Mouse (Mus musculus) layer of hippocampus, adult 2 months (tissue): ENCODE measurements at regions not wholly inside any gene's neighbourhood (a gene's known extent, or its start where the extent isn't known, plus 50 kb on each side); places are given as distances from the start of the nearest gene placed in this dataset.
"Not testable (repeated sequence)": the region's sequence is repeated elsewhere in the genome, so short reads cannot be mapped to it uniquely, and the experiment has no call there.

Experiments
- DNase-seq, 2 experiments: peaks; one replicate each; pipeline ENCODE4 v3.0.0; 2022; ENCODE audit warnings: low spot score in 2 of 2
- H3K27ac ChIP-seq: fragments of 200-600 bp; 2 replicates; pipeline ENCODE4 v1.8.1; 2022
- H3K4me3 ChIP-seq: fragments of 200-600 bp; 2 replicates; pipeline ENCODE4 v1.8.1; 2022; ENCODE audit warnings: mild to moderate bottlenecking
- CTCF ChIP-seq: fragments of 200-600 bp; conservative IDR thresholded peaks from 2 replicates; pipeline ENCODE4 v1.8.1; 2022; ENCODE audit warnings: antibody characterized with exemption, mild to moderate bottlenecking, moderate library complexity

DNA sequence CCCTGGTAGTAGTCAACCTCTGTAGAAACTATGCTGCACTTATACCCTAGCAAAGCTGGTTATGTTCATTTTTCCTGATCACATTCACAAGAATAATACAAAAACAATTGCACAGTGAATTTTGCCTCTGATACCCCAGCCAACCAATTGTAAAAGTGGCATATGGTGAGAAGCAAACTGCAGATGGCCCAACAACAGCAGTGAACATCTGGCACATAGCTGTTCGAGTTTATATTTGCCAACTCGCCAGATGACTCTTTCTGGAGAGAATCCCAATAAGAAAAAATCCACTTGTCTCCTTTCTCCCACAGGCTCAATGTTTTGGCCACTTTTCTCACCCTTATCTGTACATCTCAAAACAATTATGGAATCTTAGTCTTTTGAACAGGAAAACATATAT is 196.5 kb upstream of the Grik2 start:
- peak; percentile 47 to 61 for DNase-seq
- TF ChIP-seq CTCF, result no peak
- no peak overlapping the region for H3K27ac ChIP-seq

DNA sequence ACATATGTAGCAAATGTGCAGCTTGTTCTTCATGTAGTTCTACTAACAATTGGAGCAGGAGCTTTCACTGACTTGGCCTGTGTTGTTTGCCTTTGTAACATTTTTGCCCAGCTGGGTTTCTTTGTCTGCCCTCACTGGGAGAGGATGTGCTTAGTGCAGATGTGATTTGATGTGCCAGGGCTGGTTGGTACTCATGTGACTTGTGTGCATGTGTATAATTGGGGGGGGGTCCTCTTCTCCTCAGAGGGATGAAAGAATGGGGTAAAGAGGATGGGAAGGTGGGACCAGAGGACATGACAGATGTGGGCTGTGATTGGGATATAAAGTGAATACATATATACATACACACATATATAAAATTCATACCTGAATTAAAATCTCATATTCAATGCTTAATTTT is 163.9 kb upstream of the Grik2 start:
- H3K4me3 ChIP-seq, result no peak overlapping the region
- TF ChIP-seq CTCF, result no peak
- no peak for DNase-seq
- no peak overlapping the region for H3K27ac ChIP-seq

More for the DNA sequence above, 196.5 kb upstream of the Grik2 start:
- H3K4me3 ChIP-seq, result no peak overlapping the region

DNA sequence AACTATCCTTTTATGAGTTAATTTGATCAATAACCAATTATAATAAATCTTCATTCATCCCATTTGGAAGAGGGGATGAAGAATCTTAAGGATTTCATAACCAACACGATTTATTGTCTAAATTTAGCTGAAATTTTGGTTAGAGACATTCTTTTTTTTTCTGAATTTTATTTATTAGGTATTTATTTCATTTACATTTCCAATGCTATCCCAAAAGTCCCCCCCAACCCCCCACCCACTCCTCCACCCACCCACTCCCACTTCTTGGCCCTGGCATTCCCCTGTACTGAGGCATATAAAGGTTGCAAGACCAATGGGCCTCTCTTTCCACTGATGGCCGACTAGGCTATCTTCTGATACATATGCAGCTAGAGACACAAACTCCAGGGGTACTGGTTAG is 148.7 kb upstream of the Grik2 start:
- H3K27ac ChIP-seq, H3K4me3 ChIP-seq, DNase-seq: not testable (repeated sequence)

DNA sequence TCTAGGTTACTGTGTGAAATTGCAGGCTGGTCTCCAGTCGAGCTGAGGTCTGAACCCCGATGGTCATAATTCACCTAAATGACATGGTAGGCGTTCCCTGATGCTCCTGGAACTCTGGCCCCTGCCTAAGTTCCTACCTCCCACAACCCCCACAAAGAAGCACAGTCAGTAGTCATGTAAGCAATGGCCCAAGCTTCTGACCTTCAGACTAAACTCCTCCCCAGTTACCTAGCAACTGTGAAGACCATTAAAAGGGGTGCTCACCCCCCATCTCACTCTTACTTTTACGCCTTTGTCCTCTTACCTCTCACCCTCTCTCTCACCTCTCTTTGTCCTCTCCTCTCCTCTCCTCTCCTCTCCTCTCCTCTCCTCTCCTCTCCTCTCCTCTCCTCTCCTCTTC is 120.6 kb upstream of the Grik2 start:
- not testable (repeated sequence) for H3K4me3 ChIP-seq, DNase-seq, H3K27ac ChIP-seq

DNA sequence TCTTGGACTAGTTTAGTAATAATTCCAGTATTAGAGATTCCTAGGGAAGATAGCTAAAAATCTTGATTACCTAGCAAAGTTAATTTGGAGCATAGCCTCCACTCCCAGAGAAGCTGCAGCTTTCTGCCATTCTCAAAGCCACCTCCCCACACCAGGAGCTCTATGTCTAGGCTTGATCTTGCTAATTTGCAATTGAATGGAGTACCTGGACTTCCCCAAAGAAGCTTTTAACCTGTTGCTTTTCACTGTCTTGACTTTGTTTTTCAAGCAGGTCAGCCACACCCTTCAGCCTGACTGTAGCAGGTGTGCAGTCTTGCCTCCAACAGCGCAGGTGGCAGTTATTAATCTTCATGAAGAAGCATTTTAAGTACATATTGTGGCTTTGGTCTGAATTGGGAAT is 119.6 kb upstream of the Grik2 start:
- DNase-seq, H3K27ac ChIP-seq, H3K4me3 ChIP-seq: not testable (repeated sequence)

DNA sequence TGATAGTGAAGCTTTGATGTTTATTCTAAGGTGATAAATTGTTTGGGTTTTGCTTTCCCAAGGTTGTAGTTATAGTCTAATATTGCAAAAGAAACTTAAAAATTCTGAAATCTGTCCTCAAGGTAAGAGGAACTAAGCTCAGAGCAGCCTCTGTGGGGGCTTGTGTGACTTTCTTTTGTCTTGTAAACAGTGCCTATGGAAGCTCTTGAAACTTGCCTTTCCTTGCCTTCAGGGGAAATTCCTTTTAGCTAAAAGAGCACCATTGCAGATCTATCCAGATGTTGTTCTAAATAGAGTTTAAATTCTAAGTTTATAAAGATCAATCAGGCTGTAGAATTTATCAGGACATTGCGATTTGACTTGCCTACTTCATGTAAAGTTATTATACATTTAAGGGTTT is 116.1 kb upstream of the Grik2 start:
- not testable (repeated sequence) for H3K4me3 ChIP-seq, H3K27ac ChIP-seq, DNase-seq

DNA sequence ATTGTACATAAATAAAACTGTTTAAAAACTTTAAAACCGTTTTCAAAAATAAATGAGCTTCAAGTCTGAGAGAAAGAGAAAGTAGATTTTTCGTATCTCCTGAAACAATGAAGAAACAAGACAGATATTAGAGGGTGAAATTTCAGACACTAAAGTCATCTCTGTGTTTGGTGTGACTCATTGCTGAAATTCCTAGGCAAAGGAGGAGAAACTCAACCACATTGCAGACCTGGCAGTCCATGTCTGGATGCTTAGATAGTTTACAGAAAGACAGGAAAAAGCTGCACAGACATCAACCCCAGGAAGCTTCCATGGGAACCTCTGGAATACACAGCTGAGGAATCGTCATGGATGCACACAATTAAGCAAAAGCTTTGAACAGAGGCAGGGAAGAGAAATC is 106.9 kb upstream of the Grik2 start:
- H3K27ac ChIP-seq, result no peak overlapping the region
- H3K4me3 ChIP-seq, result no peak overlapping the region
- no peak for TF ChIP-seq CTCF
- DNase-seq, result no peak

DNA sequence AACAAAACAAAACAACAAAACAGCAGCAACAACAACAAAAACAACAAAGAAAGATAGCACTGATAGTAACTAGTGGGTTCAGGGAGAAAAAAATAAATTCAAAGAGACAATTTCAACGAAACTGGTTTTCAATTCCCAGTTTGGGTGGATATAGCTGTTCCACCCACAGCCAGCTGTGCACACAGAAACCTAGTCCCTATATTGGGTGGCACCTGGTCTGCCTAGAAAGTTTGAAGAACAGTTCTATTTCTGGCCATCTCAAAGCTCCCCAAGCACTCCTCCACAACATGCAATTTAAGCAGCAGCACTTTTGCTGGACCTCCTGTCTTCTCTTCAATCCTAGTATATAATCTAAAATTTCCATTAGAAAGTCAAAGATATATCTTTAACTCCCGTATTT is 95.5 kb upstream of the Grik2 start:
- no peak for TF ChIP-seq CTCF
- Histone ChIP-seq H3K27ac (no peak overlapping the region), H3K4me3 (no peak overlapping the region)
- no peak for DNase-seq

DNA sequence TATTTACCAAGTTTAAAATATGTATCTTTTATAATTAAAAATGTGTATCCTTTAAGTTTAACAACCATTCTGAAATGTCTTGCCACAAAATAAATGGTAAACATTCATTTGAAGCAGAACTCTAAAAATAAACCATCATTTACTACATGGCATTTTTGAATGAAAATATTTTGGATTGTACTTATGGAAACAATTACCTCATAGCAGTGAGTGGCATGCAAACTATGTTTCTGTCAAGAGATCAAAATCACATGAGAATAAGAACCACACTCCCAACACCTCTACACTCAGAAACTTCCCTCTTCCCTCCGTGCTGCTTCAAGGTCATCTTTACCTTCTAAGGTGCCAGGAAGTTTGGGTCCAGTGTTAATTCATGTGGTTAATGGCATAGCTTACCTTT is 94.9 kb upstream of the Grik2 start:
- Histone ChIP-seq H3K4me3 (no peak overlapping the region), H3K27ac (no peak overlapping the region)
- TF ChIP-seq CTCF, result no peak
- no peak for DNase-seq

DNA sequence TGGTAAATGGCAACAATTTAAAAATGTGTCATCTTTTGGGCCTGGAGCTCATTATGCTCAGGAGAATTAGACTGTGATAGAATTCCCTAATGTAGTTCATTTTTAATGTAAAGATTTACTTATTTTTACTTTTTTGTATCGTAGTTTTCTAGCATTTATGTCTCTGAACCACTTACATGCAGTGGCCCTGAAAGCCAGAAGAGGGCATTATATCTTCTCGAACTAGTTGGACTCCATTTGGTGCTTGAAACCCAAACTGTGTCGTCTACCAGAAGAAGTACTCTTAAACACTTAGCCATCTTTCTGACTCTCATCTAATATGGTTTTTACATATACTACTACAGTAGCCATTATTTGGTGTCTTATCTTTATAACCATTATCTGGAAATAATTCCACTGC is 75.2 kb upstream of the Grik2 start:
- DNase-seq, result no peak
- TF ChIP-seq CTCF, result peak; percentile 58
- H3K4me3 ChIP-seq, result no peak overlapping the region
- no peak overlapping the region for H3K27ac ChIP-seq

DNA sequence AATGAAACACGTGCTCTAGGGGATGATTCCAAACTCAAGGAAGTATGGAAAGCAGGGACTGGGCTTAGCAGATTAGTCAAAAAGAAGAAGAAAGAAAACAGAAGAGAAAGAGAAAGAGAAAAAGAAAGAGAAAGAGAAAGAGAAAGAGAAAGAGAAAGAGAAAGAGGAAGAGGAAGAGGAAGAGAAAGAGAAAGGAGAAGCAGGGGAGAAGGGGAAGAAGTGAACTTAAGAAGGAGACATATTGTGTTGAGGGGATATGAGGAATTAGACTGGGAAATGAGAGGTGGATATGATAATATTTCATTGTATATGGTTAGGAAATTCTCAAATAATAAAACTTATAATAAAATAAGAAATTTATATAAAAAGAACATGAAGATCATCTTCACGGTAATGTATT is 59.1 kb upstream of the Grik2 start:
- no peak overlapping the region for H3K27ac ChIP-seq
- no peak overlapping the region for H3K4me3 ChIP-seq
- no peak for TF ChIP-seq CTCF
- DNase-seq, result no peak

DNA sequence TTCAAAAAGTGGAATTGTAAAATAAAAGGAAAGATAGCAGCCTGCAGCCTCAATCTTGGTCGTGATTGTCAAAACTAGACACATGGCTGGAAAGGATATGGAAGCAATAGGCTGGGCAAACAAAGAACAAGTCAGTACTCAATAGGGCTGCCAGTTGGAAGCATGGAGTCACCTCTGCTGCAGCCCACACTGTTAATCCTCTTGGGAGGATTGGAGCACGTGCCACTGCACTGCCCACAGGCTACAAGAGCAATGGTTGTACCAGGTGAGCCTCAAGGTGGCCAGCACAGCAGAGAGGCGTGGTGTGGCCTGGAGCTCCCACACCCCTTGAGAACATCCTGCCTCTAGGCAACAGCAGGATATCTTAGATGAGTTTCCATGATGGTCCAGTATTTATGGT is 55.7 kb upstream of the Grik2 start:
- TF ChIP-seq CTCF, result no peak
- Histone ChIP-seq H3K27ac (no peak overlapping the region), H3K4me3 (no peak overlapping the region)
- DNase-seq, result no peak
